Comparison of ENCODE assay signal across 10 mouse cellular contexts in the genomic region with DNA sequence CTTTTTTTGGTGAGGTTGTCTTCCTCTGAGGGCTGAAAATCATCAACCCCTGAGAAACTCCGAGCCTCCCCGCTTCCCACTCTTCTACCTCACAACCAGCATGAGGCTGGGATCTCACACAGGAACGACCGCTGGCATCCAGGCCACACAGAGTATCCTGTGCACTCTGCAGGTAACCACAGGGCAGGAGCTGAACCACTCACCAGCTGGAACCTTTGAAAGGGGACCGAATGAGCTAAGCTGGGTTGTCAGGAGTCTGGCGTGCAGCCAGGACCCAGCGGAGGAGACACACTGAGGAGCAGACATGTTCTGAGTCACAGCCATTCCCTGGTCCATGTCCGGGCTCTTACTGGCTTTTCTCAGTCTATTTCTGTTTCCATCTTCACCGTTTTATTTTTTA. TPM values are rescaled to one million over a fixed set of nuclear protein-coding genes. Genes with fewer than 3 reads are reported as not detected.
A peak's percentile ranks its signal among the peaks of the same experiment; 100 is the strongest.
DNase-seq lines count a peak whose midpoint lies in the region; ATAC-seq and TF ChIP-seq lines count a peak whose summit lies in the region.
"Had no signal": no experiment of that assay in that cellular context is flagged by ENCODE, and none has a peak within 500 bp of the region (broad histone marks: within the 10 kb centered on the region; RNA-seq: fewer than 3 reads in every experiment).

No protein-coding gene starts in this region.

- no peaks in the 10 kb centered on the region for H3K27me3 ChIP-seq in hindbrain, embryonic 13.5 days
- no peaks in the 10 kb centered on the region for H3K27me3 ChIP-seq in hindbrain, embryonic 10.5 days (ENCODE audit: insufficient read depth, poor library complexity, severe bottlenecking)
- no peaks in the 10 kb centered on the region for H3K27me3 ChIP-seq in heart, postnatal 0 days (ENCODE audit: control insufficient read depth, insufficient read depth, low read length)
- H3K27me3 ChIP-seq: embryonic facial prominence, embryonic 12.5 days; limb, embryonic 15.5 days had no signal

- H3K4me1 ChIP-seq in hindbrain, embryonic 13.5 days (replicated peaks), result peaks cover 23% of the 10 kb centered on the region
- H3K4me1 ChIP-seq in hindbrain, embryonic 10.5 days (replicated peaks), result peaks cover 14% of the 10 kb centered on the region; the same call in 1 of the 2 replicates
- peaks cover 33% of the 10 kb centered on the region for H3K4me1 ChIP-seq in heart, postnatal 0 days (ENCODE audit: control insufficient read depth, insufficient read depth)
- H3K4me1 ChIP-seq: embryonic facial prominence, embryonic 12.5 days had no signal

- no peak for TF ChIP-seq CTCF in heart, postnatal 0 days (IDR thresholded peaks at IDR 0.05; ENCODE audit: low read depth)

- H3K4me3 ChIP-seq in hindbrain, embryonic 13.5 days, result no peak overlapping the region
- H3K4me3 ChIP-seq in hindbrain, embryonic 10.5 days, result no peak overlapping the region
- no peak overlapping the region for H3K4me3 ChIP-seq in heart, postnatal 0 days (ENCODE audit: low read depth, low read length)
- H3K4me3 ChIP-seq: embryonic facial prominence, embryonic 12.5 days; limb, embryonic 15.5 days had no signal

- ATAC-seq in hindbrain, embryonic 13.5 days (ENCODE audit: low FRiP score), result peak; percentile 55
- ATAC-seq in heart, postnatal 0 days (ENCODE audit: insufficient read depth, low read depth), result 0 out of 2 replicates have a peak, but pooled peaks have one; percentile 32

- no peak for TF ChIP-seq EP300 in heart, postnatal 0 days (IDR thresholded peaks at IDR 0.05; ENCODE audit: low read depth)

- H3K9me3 ChIP-seq in hindbrain, embryonic 13.5 days, result no peaks in the 10 kb centered on the region
- H3K9me3 ChIP-seq in hindbrain, embryonic 10.5 days, result peaks cover 7% of the 10 kb centered on the region
- peaks cover 5% of the 10 kb centered on the region; the same call in 1 of the 2 replicates for H3K9me3 ChIP-seq in heart, postnatal 0 days (replicated peaks; ENCODE audit: control insufficient read depth, low read length)
- H3K9me3 ChIP-seq: limb, embryonic 15.5 days had no signal

- no peak overlapping the region for H3K4me2 ChIP-seq in hindbrain, embryonic 13.5 days
- H3K4me2 ChIP-seq in heart, postnatal 0 days (ENCODE audit: low read depth, low read length), result no peak overlapping the region
- H3K4me2 ChIP-seq: embryonic facial prominence, embryonic 12.5 days; limb, embryonic 15.5 days had no signal

- no peaks in the 10 kb centered on the region for H3K36me3 ChIP-seq in hindbrain, embryonic 13.5 days
- peaks cover 5% of the 10 kb centered on the region for H3K36me3 ChIP-seq in hindbrain, embryonic 10.5 days
- no peaks in the 10 kb centered on the region for H3K36me3 ChIP-seq in heart, postnatal 0 days (replicated peaks; ENCODE audit: control insufficient read depth, insufficient read depth, low read length)
- H3K36me3 ChIP-seq: embryonic facial prominence, embryonic 12.5 days; limb, embryonic 15.5 days had no signal

- no peak overlapping the region for H3K9ac ChIP-seq in hindbrain, embryonic 13.5 days
- H3K9ac ChIP-seq in heart, postnatal 0 days (replicated peaks; ENCODE audit: low read depth, low read length), result no peak overlapping the region
- H3K9ac ChIP-seq: embryonic facial prominence, embryonic 12.5 days; limb, embryonic 15.5 days had no signal

- peak overlapping the region; percentile 62; the same call in 1 of the 2 replicates for H3K27ac ChIP-seq in hindbrain, embryonic 13.5 days
- H3K27ac ChIP-seq in hindbrain, embryonic 10.5 days, result no peak overlapping the region
- H3K27ac ChIP-seq in heart, postnatal 0 days (ENCODE audit: low read depth), result no peak overlapping the region
- H3K27ac ChIP-seq: embryonic facial prominence, embryonic 12.5 days; limb, embryonic 15.5 days had no signal

- 56% methylated on average over 9 of the region's 9 CpGs for WGBS in hindbrain, embryonic 13.5 days
- WGBS in hindbrain, embryonic 10.5 days, result 79% methylated on average over 9 of the region's 9 CpGs
- WGBS in heart, postnatal 0 days, result 26% methylated on average over 9 of the region's 9 CpGs

- DNase-seq in hindbrain, embryonic 10.5 days (ENCODE audit: low spot score), result no peak
- peak; percentile 50 for DNase-seq in 3T3-L1 (ENCODE audit: low read depth, low spot score)
- peak; percentile 84 for DNase-seq in cerebellum, adult 18-20 months
- DNase-seq in heart, postnatal 0 days (ENCODE audit: low spot score), result peak; percentile 46
- DNase-seq in right cerebral cortex, postnatal 14 days, result peak; percentile 70
- no peak for DNase-seq in c-Kit-positive CD71-positive TER-119-positive erythroid progenitor cells, embryonic 14.5 days (ENCODE audit: low spot score)
- DNase-seq in gastrocnemius, postnatal 10 days, result no peak

RNA-seq across cellular contexts. Expression of a gene that starts 38.9 kb away (rescaled TPM):
- 96.0 and 102 TPM in 2 replicates for polyA plus RNA-seq in hindbrain, embryonic 13.5 days (2015; fragmentation: Nextera tagmentation; extraction: Ambion mirVana)
- polyA plus RNA-seq in hindbrain, embryonic 10.5 days (2016; fragmentation: Nextera tagmentation; extraction: Ambion mirVana), result 15.6 and 30.1 TPM in 2 replicates
- not detected in 2 replicates for total RNA-seq in heart, postnatal 0 days (2014; rRNA removed; ENCODE audit: low replicate concordance)
- 0.08 TPM in 1 of 2 replicates, not detected in the other for polyA plus RNA-seq in heart, postnatal 0 days (2015; fragmentation: Nextera tagmentation; extraction: Ambion mirVana)
- under 1 TPM; 0.21 to 0.36 TPM for total RNA-seq in gastrocnemius, postnatal 10 days (2021)

Comparison
In these comparisons a context has a peak if more than half of its experiments do, and no peak if none do; other contexts are left out.
1. DNase-seq: peak in 3T3-L1 (single experiment), cerebellum, adult 18-20 months (2 of 2), heart, postnatal 0 days (single experiment) and right cerebral cortex, postnatal 14 days (single experiment); none in hindbrain, embryonic 10.5 days (single experiment), c-Kit-positive CD71-positive TER-119-positive erythroid progenitor cells, embryonic 14.5 days (single experiment) and gastrocnemius, postnatal 10 days (single experiment).
2. RNA of a gene that starts 38.9 kb away (polyA plus RNA-seq): 96.0 to 102 TPM in hindbrain, embryonic 13.5 days and 15.6 to 30.1 TPM in hindbrain, embryonic 10.5 days; 0.08 TPM in heart, postnatal 0 days; every median in the first group is over 10 times any median in the second.